Mouse (Mus musculus) heart, embryonic 14.5 days (tissue): ENCODE measurements around the gene Metrnl. TPM values are rescaled to one million over a fixed set of nuclear protein-coding genes. Genes with fewer than 3 reads are reported as not detected.
"Not testable (repeated sequence)": the region's sequence is repeated elsewhere in the genome, so short reads cannot be mapped to it uniquely, and the experiment has no call there.

ENCODE experiments used
- ATAC-seq: fragments of 200-750 bp; cut with Nextera tagmentation; 2 replicates; pipeline ENCODE4 v1.8.0; 2017; ENCODE audit warnings: low read depth, moderate TSS enrichment; ENCODE audit not compliant: insufficient number of reproducible peaks, insufficient read depth, low FRiP score
- H3K27ac ChIP-seq, 2 experiments: fragments of 200-500 bp in 1 of 2; fragments of 300-500 bp in 1 of 2; sonication (generic) in 1 of 2; replicated peaks in 1 of 2; 2 replicates each; pipeline ENCODE4 v1.5.1; 2012 to 2014; ENCODE audit warnings: low read depth in 2 of 2, low read length in 2 of 2, control low read depth in 1 of 2, mild to moderate bottlenecking in 1 of 2, mixed read lengths in 1 of 2; ENCODE audit not compliant: control insufficient read depth in 1 of 2, insufficient read depth in 1 of 2
- H3K27me3 ChIP-seq: fragments of 300-500 bp; sonication (generic); 2 replicates; pipeline ENCODE4 v1.6.1; 2014; ENCODE audit warnings: mild to moderate bottlenecking, low read length, control low read depth; ENCODE audit not compliant: control insufficient read depth, insufficient read depth
- H3K36me3 ChIP-seq: fragments of 300-500 bp; sonication (generic); 2 replicates; pipeline ENCODE4 v1.6.1; 2014; ENCODE audit warnings: mild to moderate bottlenecking, control low read depth, low read length, mixed read lengths; ENCODE audit not compliant: control insufficient read depth, insufficient read depth
- H3K4me1 ChIP-seq, 2 experiments: fragments of 200-500 bp in 1 of 2; fragments of 300-500 bp in 1 of 2; sonication (generic) in 1 of 2; 2 replicates each; pipeline ENCODE4 v1.6.1; 2012 to 2014; ENCODE audit warnings: low read length in 2 of 2, control low read depth in 1 of 2, mixed read lengths in 1 of 2; ENCODE audit not compliant: control insufficient read depth in 2 of 2, insufficient read depth in 2 of 2
- H3K4me2 ChIP-seq: fragments of 300-500 bp; sonication (generic); 2 replicates; pipeline ENCODE4 v1.6.1; 2014; ENCODE audit warnings: mild to moderate bottlenecking, low read length
- H3K4me3 ChIP-seq, 2 experiments: fragments of 200-500 bp in 1 of 2; fragments of 300-500 bp in 1 of 2; sonication (generic) in 1 of 2; 2 replicates each; pipeline ENCODE4 v1.5.1; 2012 to 2014; ENCODE audit warnings: low read length in 2 of 2, mild to moderate bottlenecking in 2 of 2, control low read depth in 1 of 2, low read depth in 1 of 2, moderate library complexity in 1 of 2; ENCODE audit not compliant: control insufficient read depth in 1 of 2, insufficient read depth in 1 of 2
- H3K9ac ChIP-seq: fragments of 300-500 bp; sonication (generic); 2 replicates; pipeline ENCODE4 v1.6.1; 2014; ENCODE audit warnings: mild to moderate bottlenecking, low read length
- H3K9me3 ChIP-seq: fragments of 300-500 bp; sonication (generic); 2 replicates; pipeline ENCODE4 v1.6.1; 2016; ENCODE audit warnings: low read length, control low read depth; ENCODE audit not compliant: control insufficient read depth
- whole genome bisulfite sequencing: fragments of 180-500 bp; shearing (Covaris S2); extraction: QIAGEN DNeasy Blood & Tissue Kit; methylation state at CpG from one replicate; pipeline ENCODE4 v1.1.7; 2014; 5-methylcytosine and 5-hydroxymethylcytosine counted together
- polyA plus RNA-seq: library from polyadenylated mRNA; unstranded; fragments of >200 nt; fragmentation: Nextera tagmentation; extraction: Ambion mirVana; gene quantifications from 2 replicates; pipeline ENCODE4 v1.2.1, GENCODE M21; 2014

Gene Metrnl
- polyA plus RNA-seq, 1 experiment from 2014 or later, result 18.1 TPM

DNA sequence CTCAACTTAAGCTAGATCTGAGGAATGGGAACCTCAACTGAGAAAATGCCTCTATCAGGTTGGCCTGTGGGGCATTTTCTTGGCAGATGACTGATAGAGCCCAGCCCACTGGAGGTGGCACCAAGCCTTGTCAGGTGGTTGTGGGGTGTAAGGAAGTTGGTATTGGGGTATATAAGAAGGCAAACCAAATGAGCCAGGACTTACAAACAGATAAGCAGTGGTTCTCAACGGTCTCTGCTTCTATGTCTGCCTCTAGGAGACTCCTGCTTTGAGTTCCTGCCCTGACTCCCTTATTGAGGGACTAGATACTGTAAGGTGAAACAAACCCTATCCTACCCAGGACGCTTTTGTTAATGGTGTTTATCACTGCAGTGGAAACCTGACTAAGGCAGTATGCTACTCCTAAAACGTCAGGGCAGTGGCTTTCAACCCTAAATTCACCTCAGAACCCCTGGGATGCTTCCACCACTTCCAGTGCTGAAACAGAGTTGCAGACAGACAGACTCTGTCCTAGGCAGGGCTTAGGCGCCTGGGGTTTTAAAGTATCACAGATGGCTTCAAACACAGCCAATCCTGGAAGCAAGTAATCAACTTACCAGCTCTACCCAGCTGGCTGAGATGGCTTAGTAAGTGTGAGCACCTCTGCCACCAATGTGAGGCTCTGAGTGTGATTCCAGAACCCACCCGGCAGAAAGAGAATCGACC lies 45.4 kb upstream of the Metrnl start:
- H3K36me3 ChIP-seq, result 0 out of 2 replicates have a peak, but pooled peaks cover 11% of the 10 kb centered on the region
- H3K4me1 ChIP-seq, result peaks cover 2 to 3% of the 10 kb centered on the region in 2 experiments; a peak in 1 of 4 replicates
- H3K27ac ChIP-seq, result no peak overlapping the region
- no peak for ATAC-seq
- H3K4me2 ChIP-seq, result no peak overlapping the region
- 78% methylated on average over 6 of the region's 6 CpGs for WGBS
- no peaks in the 10 kb centered on the region for H3K9me3 ChIP-seq
- H3K9ac ChIP-seq, result no peak overlapping the region
- H3K4me3 ChIP-seq, result no peak overlapping the region
- H3K27me3 ChIP-seq, result no peaks in the 10 kb centered on the region

DNA sequence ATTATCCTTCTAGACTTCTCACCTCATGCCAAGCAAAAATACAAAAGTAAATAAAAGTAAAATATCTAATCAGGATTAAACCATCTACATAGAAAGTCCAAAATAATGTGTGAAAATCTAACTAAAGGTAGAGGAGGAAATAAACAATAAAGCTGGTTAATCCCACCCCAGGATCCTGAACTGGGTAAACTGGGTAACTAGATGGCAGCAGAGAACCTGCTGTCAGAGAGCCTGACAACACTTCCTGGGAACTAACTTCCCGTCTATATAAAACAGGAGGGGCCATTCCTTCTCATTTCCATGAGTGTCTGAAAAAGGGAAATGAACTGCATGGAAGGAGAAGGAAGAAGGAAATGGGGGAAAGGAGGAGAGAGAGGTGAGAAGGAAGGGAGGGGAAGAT lies 43.2 kb upstream of the Metrnl start:
- peaks cover 2 to 3% of the 10 kb centered on the region in 2 experiments; a peak in 1 of 4 replicates for H3K4me1 ChIP-seq
- H3K4me3 ChIP-seq, result no peak overlapping the region
- H3K9me3 ChIP-seq, result no peaks in the 10 kb centered on the region
- H3K27ac ChIP-seq, result no peak overlapping the region
- no peak for ATAC-seq
- H3K27me3 ChIP-seq, result no peaks in the 10 kb centered on the region
- H3K9ac ChIP-seq, result no peak overlapping the region
- WGBS, result 29% methylated on average over 1 of the region's 1 CpGs
- peaks cover 20% of the 10 kb centered on the region; the same call in 1 of the 2 replicates for H3K36me3 ChIP-seq
- H3K4me2 ChIP-seq, result no peak overlapping the region

DNA sequence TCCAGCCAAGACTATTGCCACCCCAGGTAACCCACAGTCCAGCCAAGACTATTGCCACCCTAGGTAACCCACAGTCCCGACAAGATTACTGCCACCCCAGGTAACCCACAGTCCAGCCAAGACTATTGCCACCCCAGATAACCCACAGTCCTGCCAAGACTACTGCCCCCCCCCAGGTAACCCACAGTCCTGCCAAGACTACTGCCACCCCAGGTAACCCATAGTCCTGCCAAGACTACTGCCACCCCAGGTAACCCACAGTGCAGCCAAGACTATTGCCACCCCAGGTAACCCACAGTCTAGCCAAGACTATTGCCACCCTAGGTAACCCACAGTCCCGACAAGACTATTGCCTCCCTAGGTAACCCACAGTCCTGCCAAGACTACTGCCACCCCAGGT lies 40.7 kb upstream of the Metrnl start:
- ATAC-seq, H3K4me2 ChIP-seq: not testable (repeated sequence)

DNA sequence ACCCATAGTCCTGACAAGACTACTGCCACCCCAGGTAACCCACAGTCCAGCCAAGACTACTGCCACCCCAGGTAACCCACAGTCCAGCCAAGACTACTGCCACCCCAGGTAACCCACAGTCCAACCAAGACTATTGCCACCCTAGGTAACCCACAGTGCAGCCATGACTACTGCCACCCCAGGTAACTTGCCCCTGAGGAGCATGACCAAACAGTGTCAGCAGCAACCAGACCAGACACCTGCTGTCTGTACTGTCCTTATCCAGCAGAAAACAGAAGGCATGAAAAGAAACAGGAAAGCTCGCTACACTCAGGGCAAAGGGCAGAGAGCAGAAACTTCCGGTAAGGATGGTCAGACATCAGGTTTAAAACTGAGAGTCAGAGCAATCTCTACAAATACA lies 40.2 kb upstream of the Metrnl start:
- H3K9me3 ChIP-seq, result no peaks in the 10 kb centered on the region
- H3K4me1 ChIP-seq, result no peaks in the 10 kb centered on the region
- H3K4me3 ChIP-seq, result no peak overlapping the region
- H3K27me3 ChIP-seq, result no peaks in the 10 kb centered on the region
- H3K27ac ChIP-seq, result no peak overlapping the region
- no peak for ATAC-seq
- 83% methylated on average over 2 of the region's 2 CpGs for WGBS
- peaks cover 26% of the 10 kb centered on the region; the same call in 1 of the 2 replicates for H3K36me3 ChIP-seq
- no peak overlapping the region for H3K4me2 ChIP-seq
- no peak overlapping the region for H3K9ac ChIP-seq

More for the DNA sequence above, 40.7 kb upstream of the Metrnl start:
- H3K9ac ChIP-seq, H3K4me3 ChIP-seq, H3K9me3 ChIP-seq, H3K27me3 ChIP-seq, H3K27ac ChIP-seq, H3K4me1 ChIP-seq: not testable (repeated sequence)
- H3K36me3 ChIP-seq, result peaks cover 26% of the 10 kb centered on the region; the same call in 1 of the 2 replicates
- WGBS, result 81% methylated on average over 2 of the region's 2 CpGs

DNA sequence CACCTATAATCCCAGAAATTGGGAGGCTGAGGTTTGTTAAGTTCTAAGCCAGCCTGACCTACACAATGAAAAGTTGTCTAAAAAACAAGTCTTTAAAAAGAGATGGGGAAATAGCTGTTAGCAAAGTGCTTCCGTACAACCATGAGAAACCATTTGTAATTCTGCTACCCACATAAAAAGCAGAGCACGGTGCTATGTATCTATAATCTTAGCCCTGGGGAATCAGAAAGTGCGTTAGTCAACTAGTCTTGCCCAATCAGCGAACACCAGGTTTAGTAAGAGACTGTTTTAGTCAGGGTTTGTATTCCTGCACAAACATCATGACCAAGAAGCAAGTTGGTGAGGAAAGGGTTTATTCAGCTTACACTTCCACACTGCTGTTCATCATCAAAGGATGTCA lies 33.8 kb upstream of the Metrnl start:
- Histone ChIP-seq H3K27ac (no peak overlapping the region), H3K9me3 (no peaks in the 10 kb centered on the region), H3K36me3 (peaks cover 35% of the 10 kb centered on the region), H3K4me1 (peaks cover 0 to 6% of the 10 kb centered on the region in 2 experiments; a peak in 2 of 4 replicates), H3K27me3 (no peaks in the 10 kb centered on the region), H3K4me3 (no peak overlapping the region), H3K9ac (no peak overlapping the region), H3K4me2 (no peak overlapping the region)
- no peak for ATAC-seq
- WGBS, result 92% methylated on average over 4 of the region's 4 CpGs

DNA sequence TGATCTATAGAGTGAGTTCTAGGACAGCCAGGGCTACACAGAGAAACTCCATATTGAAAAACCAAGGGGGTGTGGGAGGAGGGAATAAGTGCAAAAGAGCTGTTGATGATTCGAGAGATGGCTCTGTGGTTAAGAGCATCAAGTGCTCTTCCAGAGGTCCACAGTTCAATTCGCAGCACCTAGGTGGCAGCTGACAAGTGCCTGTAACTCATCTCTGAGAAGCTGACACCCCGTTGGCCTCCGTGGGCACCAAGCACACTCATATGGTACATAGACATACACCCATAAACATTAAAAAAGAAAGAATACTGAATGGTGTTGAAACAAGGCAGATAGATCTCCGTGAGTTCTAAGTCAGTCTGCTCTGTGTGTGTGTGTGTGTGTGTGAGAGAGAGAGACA lies 32.6 kb upstream of the Metrnl start:
- no peak overlapping the region for H3K27ac ChIP-seq
- no peaks in the 10 kb centered on the region for H3K9me3 ChIP-seq
- H3K4me2 ChIP-seq, result no peak overlapping the region
- WGBS, result 81% methylated on average over 5 of the region's 5 CpGs
- H3K27me3 ChIP-seq, result no peaks in the 10 kb centered on the region
- peaks cover 4 to 9% of the 10 kb centered on the region in 2 experiments for H3K4me1 ChIP-seq
- no peak for ATAC-seq
- H3K4me3 ChIP-seq, result no peak overlapping the region
- H3K36me3 ChIP-seq, result peaks cover 28% of the 10 kb centered on the region
- no peak overlapping the region for H3K9ac ChIP-seq

DNA sequence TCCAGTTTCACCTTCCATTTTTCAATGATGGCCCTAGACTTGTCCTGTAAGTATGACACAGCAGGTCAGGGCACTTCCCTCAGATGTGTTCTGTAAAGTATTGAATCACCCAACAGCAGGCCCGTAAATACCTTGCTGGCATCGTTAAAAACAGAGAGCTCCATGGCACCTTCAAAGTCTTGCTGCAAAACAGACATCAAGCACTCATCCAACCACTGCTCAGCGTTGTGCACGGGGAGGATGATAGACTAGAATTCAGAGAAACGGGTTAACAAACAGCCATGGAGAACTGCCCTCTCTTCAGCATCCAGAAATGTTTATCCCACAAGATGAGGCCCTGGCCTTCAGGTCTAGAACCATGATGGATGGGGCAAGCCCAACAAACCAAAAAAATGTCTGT lies 30.4 kb upstream of the Metrnl start:
- H3K27ac ChIP-seq, result no peak overlapping the region
- peaks cover 4 to 9% of the 10 kb centered on the region in 2 experiments for H3K4me1 ChIP-seq
- H3K4me3 ChIP-seq, result no peak overlapping the region
- no peak overlapping the region for H3K4me2 ChIP-seq
- H3K9me3 ChIP-seq, result no peaks in the 10 kb centered on the region
- no peaks in the 10 kb centered on the region for H3K27me3 ChIP-seq
- peaks cover 19% of the 10 kb centered on the region; the same call in 1 of the 2 replicates for H3K36me3 ChIP-seq
- no peak for ATAC-seq
- no peak overlapping the region for H3K9ac ChIP-seq
- 91% methylated on average over 5 of the region's 5 CpGs for WGBS
